ENCODE assay signal across 11 mouse cellular contexts in genomic region chr17:4740784-4741183, GRCm38 (mm10).
DNase-seq lines count a peak whose midpoint lies in the region; ATAC-seq lines count a peak whose summit lies in the region.
"Had no signal": no experiment of that assay in that cellular context is flagged by ENCODE, and none has a peak within 500 bp of the region (broad histone marks: within the 10 kb centered on the region; RNA-seq: fewer than 3 reads in every experiment).

No protein-coding gene starts in this region.

- no peaks in the 10 kb centered on the region for H3K27me3 ChIP-seq in neural tube, embryonic 15.5 days (replicated peaks)
- no peaks in the 10 kb centered on the region for H3K27me3 ChIP-seq in forebrain, embryonic 12.5 days
- H3K27me3 ChIP-seq: embryonic facial prominence, embryonic 15.5 days; megakaryocyte, embryonic 14.5 days had no signal

- no peaks in the 10 kb centered on the region for H3K36me3 ChIP-seq in neural tube, embryonic 15.5 days
- no peaks in the 10 kb centered on the region for H3K36me3 ChIP-seq in forebrain, embryonic 12.5 days (replicated peaks)
- H3K36me3 ChIP-seq: embryonic facial prominence, embryonic 15.5 days had no signal

- peaks cover 5% of the 10 kb centered on the region for H3K4me1 ChIP-seq in neural tube, embryonic 15.5 days
- H3K4me1 ChIP-seq in forebrain, embryonic 12.5 days = peaks cover 17% of the 10 kb centered on the region
- H3K4me1 ChIP-seq: embryonic facial prominence, embryonic 15.5 days had no signal

- H3K4me3 ChIP-seq in neural tube, embryonic 15.5 days (replicated peaks) = no peak overlapping the region
- no peak overlapping the region for H3K4me3 ChIP-seq in forebrain, embryonic 12.5 days (replicated peaks)
- H3K4me3 ChIP-seq: embryonic facial prominence, embryonic 15.5 days; megakaryocyte, embryonic 14.5 days had no signal

- no peak overlapping the region for H3K4me2 ChIP-seq in neural tube, embryonic 15.5 days
- H3K4me2 ChIP-seq in forebrain, embryonic 12.5 days = no peak overlapping the region
- H3K4me2 ChIP-seq: embryonic facial prominence, embryonic 15.5 days; liver, embryonic 11.5 days had no signal

- ATAC-seq in frontal cortex, adult (ENCODE audit: low TSS enrichment) = no peak
- ATAC-seq in neural tube, embryonic 15.5 days (ENCODE audit: low FRiP score) = no peak
- ATAC-seq in forebrain, embryonic 12.5 days (ENCODE audit: low FRiP score) = no peak

- no peak overlapping the region for H3K27ac ChIP-seq in neural tube, embryonic 15.5 days (replicated peaks)
- H3K27ac ChIP-seq in forebrain, embryonic 12.5 days = no peak overlapping the region
- H3K27ac ChIP-seq: embryonic facial prominence, embryonic 15.5 days had no signal

- H3K9me3 ChIP-seq in neural tube, embryonic 15.5 days (replicated peaks) = no peaks in the 10 kb centered on the region
- no peaks in the 10 kb centered on the region for H3K9me3 ChIP-seq in forebrain, embryonic 12.5 days
- H3K9me3 ChIP-seq: embryonic facial prominence, embryonic 15.5 days had no signal

- DNase-seq in frontal cortex, postnatal 10 days (ENCODE audit: low spot score in 2 of 2) = peak; percentile 24 to 56
- DNase-seq in neural tube, embryonic 10.5 days (ENCODE audit: extremely low spot score, low spot score) = peak; percentile 36
- peak; percentile 19 to 48 for DNase-seq in layer of hippocampus, postnatal 10 days (ENCODE audit: low spot score in 2 of 2)
- peak; percentile 28 for DNase-seq in right cerebral cortex, postnatal 4 days
- DNase-seq in ovary, postnatal 36 days (ENCODE audit: low spot score) = no peak

- no peak overlapping the region for H3K9ac ChIP-seq in neural tube, embryonic 15.5 days (replicated peaks)
- H3K9ac ChIP-seq in forebrain, embryonic 12.5 days = no peak overlapping the region
- H3K9ac ChIP-seq: embryonic facial prominence, embryonic 15.5 days had no signal

- 31% methylated on average over 5 of the region's 5 CpGs for WGBS in neural tube, embryonic 15.5 days
- 45% methylated on average over 5 of the region's 5 CpGs for WGBS in forebrain, embryonic 12.5 days
